Mouse (Mus musculus): ENCODE measurements around the gene Gm10271. TPM values are rescaled to one million over a fixed set of nuclear protein-coding genes. Genes with fewer than 3 reads are reported as not detected.

Gene Gm10271
- polyA plus RNA-seq, 1 experiment from 2014 or later = not detected

- CTCF ChIA-PET = interaction anchor here (0.9 to 1.2 kb wide), 2 partner anchors 9 to 12 kb away, joined by 3 read pairs; no protein-coding TSS in a partner anchor
- DNase-seq (ENCODE audit: low read depth, low spot score) (no peak), ATAC-seq (no peak)
- in situ Hi-C loops (cut with MboI; ENCODE audit: low pct_unique_long_range_greater_than_20kb) = no loop called here
- no peak for TF ChIP-seq CTCF (IDR thresholded peaks at IDR 0.05)
- no peaks in the 10 kb centered on the region for H3K27me3 ChIP-seq
- POLR2A ChIA-PET = no interaction called here
Measured at GRCm38 (mm10) chr10:116923651-116924495, 48.5 kb downstream of the Gm10271 start.

DNA sequence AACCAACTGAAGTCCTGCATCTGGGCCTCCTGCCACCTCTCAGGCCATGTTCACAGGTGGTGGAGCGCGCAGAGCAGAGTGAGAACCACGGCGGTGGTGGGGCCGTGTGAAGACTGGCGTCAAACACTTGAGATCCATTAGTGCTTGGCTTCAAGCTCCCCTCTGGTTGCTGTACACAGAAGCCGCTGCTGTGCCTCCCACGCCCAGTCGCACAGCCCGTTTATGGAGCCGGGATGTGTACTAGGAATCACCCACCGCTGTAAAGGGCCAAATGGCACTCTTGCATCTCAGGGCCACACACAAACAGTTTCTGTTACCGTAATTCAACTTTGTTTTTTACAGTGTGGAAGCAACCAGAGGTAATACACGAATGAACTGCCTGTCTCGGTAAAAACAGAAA, 50.2 kb downstream of the Gm10271 start:
- TF ChIP-seq CTCF (IDR thresholded peaks at IDR 0.05) = no peak
- in situ Hi-C loops (cut with MboI; ENCODE audit: low pct_unique_long_range_greater_than_20kb) = no loop called here
- ChIA-PET CTCF (no interaction called here), POLR2A (no interaction called here)
- DNase-seq (ENCODE audit: low read depth, low spot score) (no peak), ATAC-seq (no peak)
- no peaks in the 10 kb centered on the region for H3K27me3 ChIP-seq

GRCm38 (mm10) chr10:116921416-116921815, 51.0 kb downstream of the Gm10271 start:
- in situ Hi-C loops (cut with MboI; ENCODE audit: low pct_unique_long_range_greater_than_20kb) = no loop called here
- TF ChIP-seq CTCF (IDR thresholded peaks at IDR 0.05) = no peak
- ATAC-seq = no peak
- no peaks in the 10 kb centered on the region for H3K27me3 ChIP-seq
- POLR2A ChIA-PET = no interaction called here
- CTCF ChIA-PET = interaction anchor here (1.1 to 1.5 kb wide), 2 partner anchors 14 to 26 kb away, joined by 3 to 4 read pairs; no protein-coding TSS in a partner anchor
- no peak for DNase-seq (ENCODE audit: low read depth, low spot score)

DNA sequence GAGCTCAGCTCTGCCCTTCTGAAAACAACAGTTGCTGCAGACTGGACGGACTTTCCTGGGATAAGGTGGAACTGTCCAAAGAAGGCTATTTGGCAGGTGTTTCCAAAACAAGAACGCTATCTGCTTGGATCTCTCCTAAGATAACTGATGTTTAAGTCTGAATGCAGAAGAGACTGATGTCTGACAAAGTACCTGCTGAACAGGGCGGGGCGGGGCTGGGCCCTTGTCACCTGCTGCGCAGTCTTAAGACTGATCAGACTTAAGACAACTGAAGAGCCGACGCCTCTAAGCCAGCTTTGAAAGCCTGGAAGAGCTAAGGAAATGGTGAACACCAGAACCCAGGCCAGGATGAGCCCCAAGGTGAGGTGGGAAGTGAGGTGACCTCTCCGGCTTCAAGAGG, 51.8 kb downstream of the Gm10271 start:
- TF ChIP-seq CTCF (IDR thresholded peaks at IDR 0.05) = no peak
- H3K27me3 ChIP-seq = no peaks in the 10 kb centered on the region
- CTCF ChIA-PET = interaction anchor here (0.9 to 1.8 kb wide), 4 partner anchors 8 to 25 kb away, joined by 3 to 5 read pairs (median 4); no protein-coding TSS in a partner anchor
- DNase-seq (ENCODE audit: low read depth, low spot score) = no peak
- POLR2A ChIA-PET = no interaction called here
- no peak for ATAC-seq
- in situ Hi-C loops (cut with MboI; ENCODE audit: low pct_unique_long_range_greater_than_20kb) = no loop called here

DNA sequence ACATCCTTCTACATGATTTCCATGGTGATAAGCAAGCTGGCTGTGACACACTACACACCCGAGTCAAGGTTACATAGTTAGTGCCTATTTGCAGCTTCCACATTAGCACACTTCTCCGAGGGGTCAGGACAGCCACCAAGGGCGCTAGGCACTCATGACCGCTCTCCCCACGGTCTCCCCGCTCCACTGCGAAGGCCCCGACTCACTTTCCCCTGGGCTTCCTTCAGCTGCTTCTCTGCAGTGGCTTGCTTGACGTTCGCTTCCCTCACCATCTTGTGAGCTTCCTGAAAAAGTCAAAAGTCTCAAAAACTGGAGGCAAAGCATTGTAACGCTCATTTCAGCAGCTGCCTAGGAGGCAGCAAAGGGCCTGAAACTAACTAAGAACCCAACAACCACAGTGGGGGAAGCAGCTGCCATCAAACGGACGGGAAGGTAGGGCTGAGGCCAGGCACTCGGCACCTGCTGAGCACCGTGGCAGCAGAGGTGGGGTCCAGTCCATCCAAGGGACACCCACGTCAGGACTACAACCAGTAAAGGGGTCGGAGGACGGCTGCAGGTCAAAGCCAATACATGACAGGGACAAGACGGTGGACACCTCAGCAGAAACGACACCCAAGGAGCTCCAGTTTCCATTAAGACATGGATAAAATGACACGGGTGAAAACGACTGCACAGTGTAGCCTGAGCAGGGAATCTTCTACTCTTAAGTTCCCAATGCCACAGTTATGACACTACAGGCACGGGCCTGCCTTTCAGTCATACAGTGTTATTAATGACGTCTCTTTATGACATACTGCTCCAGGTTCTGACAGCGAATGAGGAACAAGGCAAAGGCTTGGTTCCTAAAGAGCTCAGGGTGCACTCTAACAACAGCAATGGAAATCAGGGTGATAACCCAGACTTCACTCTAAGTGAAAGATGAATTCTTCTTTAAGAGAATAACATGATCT, 52.8 kb downstream of the Gm10271 start:
- CTCF ChIA-PET = interaction anchor here (0.9 to 1.8 kb wide), 6 partner anchors 9 to 107 kb away, joined by 3 to 5 read pairs (median 4); no protein-coding TSS in a partner anchor
- H3K27me3 ChIP-seq = no peaks in the 10 kb centered on the region
- POLR2A ChIA-PET = no interaction called here
- DNase-seq (ENCODE audit: low read depth, low spot score) (no peak), ATAC-seq (no peak)
- no peak for TF ChIP-seq CTCF (IDR thresholded peaks at IDR 0.05)
- in situ Hi-C loops (cut with MboI; ENCODE audit: low pct_unique_long_range_greater_than_20kb) = no loop called here

DNA sequence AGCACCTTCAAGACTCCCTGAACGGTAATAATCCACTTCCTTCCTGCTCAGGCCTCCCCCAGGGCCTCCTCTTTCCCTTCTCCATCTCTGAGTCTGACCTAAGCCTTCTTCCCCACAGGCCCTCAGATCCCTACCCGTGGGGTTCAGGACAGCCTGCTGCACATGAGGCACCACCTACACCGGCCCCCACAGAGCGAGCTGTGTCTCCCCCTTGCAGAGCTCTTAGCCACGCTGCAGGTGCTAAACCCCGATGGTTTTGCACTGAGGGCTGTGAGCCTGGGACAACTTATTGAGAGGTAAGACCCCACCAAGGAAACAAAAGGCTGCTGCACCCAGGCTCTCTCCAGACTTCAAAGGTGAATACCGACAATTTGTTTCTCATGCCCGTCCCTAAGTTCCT, 55.8 kb downstream of the Gm10271 start:
- in situ Hi-C loops (cut with MboI; ENCODE audit: low pct_unique_long_range_greater_than_20kb) = no loop called here
- ChIA-PET POLR2A (no interaction called here), CTCF (interaction anchor here (1.5 kb wide), 1 partner anchor 11 kb away, joined by 5 read pairs; no protein-coding TSS in a partner anchor)
- ATAC-seq (no peak), DNase-seq (ENCODE audit: low read depth, low spot score) (no peak)
- no peaks in the 10 kb centered on the region for H3K27me3 ChIP-seq
- no peak for TF ChIP-seq CTCF (IDR thresholded peaks at IDR 0.05)

GRCm38 (mm10) chr10:116915286-116915685, 57.1 kb downstream of the Gm10271 start:
- DNase-seq (ENCODE audit: low read depth, low spot score) (no peak), ATAC-seq (no peak)
- CTCF ChIA-PET = interaction anchor here (1.3 to 1.4 kb wide), 2 partner anchors 11 to 21 kb away, joined by 4 read pairs; no protein-coding TSS in a partner anchor
- POLR2A ChIA-PET = no interaction called here
- no peaks in the 10 kb centered on the region for H3K27me3 ChIP-seq
- TF ChIP-seq CTCF (IDR thresholded peaks at IDR 0.05) = no peak
- in situ Hi-C loops (cut with MboI; ENCODE audit: low pct_unique_long_range_greater_than_20kb) = no loop called here

DNA sequence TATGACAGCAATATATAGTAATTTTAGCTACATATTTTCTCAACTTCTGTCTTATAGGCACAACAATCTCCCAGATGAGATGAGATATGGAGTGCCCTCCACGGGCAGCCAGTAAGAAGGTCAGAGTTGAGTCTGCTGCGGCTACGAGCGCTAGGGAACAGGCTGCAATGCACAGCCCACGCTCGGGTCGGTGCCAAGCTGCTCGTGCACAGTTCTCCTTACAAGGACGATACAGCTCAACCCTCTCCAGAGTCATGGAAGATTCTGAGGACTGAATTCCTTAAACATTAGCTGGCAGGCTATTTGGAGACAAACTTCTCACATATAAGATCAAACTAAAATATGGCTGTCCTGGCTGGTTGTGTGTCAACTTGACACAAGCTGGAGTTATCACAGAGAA, 57.8 kb downstream of the Gm10271 start:
- DNase-seq (ENCODE audit: low read depth, low spot score) (no peak), ATAC-seq (peak; percentile 31)
- ChIA-PET CTCF (interaction anchor here (1.3 to 1.4 kb wide), 2 partner anchors 11 to 22 kb away, joined by 4 read pairs; no protein-coding TSS in a partner anchor), POLR2A (no interaction called here)
- no peaks in the 10 kb centered on the region for H3K27me3 ChIP-seq
- in situ Hi-C loops (cut with MboI; ENCODE audit: low pct_unique_long_range_greater_than_20kb) = no loop called here
- TF ChIP-seq CTCF (IDR thresholded peaks at IDR 0.05) = no peak

DNA sequence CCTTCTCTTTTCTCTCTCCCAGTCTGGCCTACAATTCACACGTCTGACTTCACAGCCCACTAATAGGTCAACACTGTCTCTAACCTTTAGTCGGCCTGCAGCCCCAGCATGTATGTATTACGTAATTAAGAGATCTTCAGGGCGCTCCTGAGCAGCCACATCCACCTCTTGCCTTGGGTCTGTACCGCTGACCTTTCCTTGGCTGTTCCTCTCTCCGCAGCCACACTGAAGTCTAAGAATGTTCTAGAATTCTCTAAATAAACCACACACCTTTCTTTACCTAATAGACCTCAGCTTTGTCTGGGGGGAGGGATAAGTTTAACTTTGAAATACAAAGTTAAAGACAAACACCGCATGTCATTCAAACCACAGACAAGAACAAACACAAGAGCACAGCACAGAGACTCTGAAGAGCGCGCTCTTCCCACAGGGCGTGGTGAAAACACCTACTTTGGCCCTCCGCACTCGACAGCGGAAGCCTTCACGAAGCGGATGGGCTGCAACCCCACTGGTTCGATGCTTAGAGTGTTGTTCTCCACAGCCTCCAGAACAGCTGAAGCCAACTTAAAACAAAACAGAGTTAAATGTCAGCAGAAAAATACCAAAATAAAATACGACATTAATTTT, 58.6 kb downstream of the Gm10271 start:
- in situ Hi-C loops (cut with MboI; ENCODE audit: low pct_unique_long_range_greater_than_20kb) = no loop called here
- ChIA-PET CTCF (interaction anchor here (1.4 kb wide), 1 partner anchor 22 kb away, joined by 4 read pairs; no protein-coding TSS in a partner anchor), POLR2A (no interaction called here)
- H3K27me3 ChIP-seq = no peaks in the 10 kb centered on the region
- TF ChIP-seq CTCF (IDR thresholded peaks at IDR 0.05) = no peak
- ATAC-seq = no peak
- DNase-seq (ENCODE audit: low read depth, low spot score) = no peak

GRCm38 (mm10) chr10:116912850-116913249, 59.6 kb downstream of the Gm10271 start:
- DNase-seq (ENCODE audit: low read depth, low spot score) = no peak
- ATAC-seq = no peak
- ChIA-PET POLR2A (no interaction called here), CTCF (no interaction called here)
- in situ Hi-C loops (cut with MboI; ENCODE audit: low pct_unique_long_range_greater_than_20kb) = no loop called here
- TF ChIP-seq CTCF (IDR thresholded peaks at IDR 0.05) = no peak
- no peaks in the 10 kb centered on the region for H3K27me3 ChIP-seq
